Comparison of ENCODE assay signal across 16 mouse cellular contexts in genomic region chr5:142364095-142364494, GRCm38 (mm10).
"Had no signal": no experiment of that assay in that cellular context is flagged by ENCODE, and none has a peak within 500 bp of the region (broad histone marks: within the 10 kb centered on the region; RNA-seq: fewer than 3 reads in every experiment).

No protein-coding gene starts in this region.

- DNase-seq: kidney, adult 11 months; kidney, adult 8-10 months; kidney, postnatal 10 days; kidney, postnatal 36 days; layer of hippocampus, postnatal 36 days; liver, embryonic 13.5 days; lung, postnatal 36 days; midbrain, embryonic 14.5 days; right cerebral cortex, postnatal 25 days; spleen, adult 18-20 months; thymus, postnatal 36 days had no signal

- H3K4me2 ChIP-seq: intestine, embryonic 15.5 days; kidney, embryonic 15.5 days; liver, embryonic 13.5 days; midbrain, embryonic 11.5 days; stomach, embryonic 15.5 days had no signal

- ATAC-seq: intestine, embryonic 15.5 days had no signal

- H3K27me3 ChIP-seq: intestine, embryonic 15.5 days; liver, embryonic 13.5 days; stomach, embryonic 15.5 days had no signal

- H3K4me3 ChIP-seq: intestine, embryonic 15.5 days; kidney, embryonic 15.5 days; left cerebral cortex, adult 2 months; liver, embryonic 13.5 days; stomach, embryonic 15.5 days had no signal

- H3K9ac ChIP-seq: intestine, embryonic 15.5 days; kidney, embryonic 15.5 days; liver, embryonic 13.5 days; stomach, embryonic 15.5 days had no signal

- H3K27ac ChIP-seq: intestine, embryonic 15.5 days; kidney, embryonic 15.5 days; left cerebral cortex, adult 2 months; liver, embryonic 13.5 days; stomach, embryonic 15.5 days had no signal

- H3K36me3 ChIP-seq: intestine, embryonic 15.5 days; kidney, embryonic 15.5 days; liver, embryonic 13.5 days; stomach, embryonic 15.5 days had no signal

- H3K9me3 ChIP-seq: intestine, embryonic 15.5 days; kidney, embryonic 15.5 days; liver, embryonic 13.5 days; stomach, embryonic 15.5 days had no signal
